Mouse (Mus musculus) liver, embryonic 11.5 days (tissue): ENCODE measurements at regions not wholly inside any gene's neighbourhood (a gene's known extent, or its start where the extent isn't known, plus 50 kb on each side); places are given as distances from the start of the nearest gene placed in this dataset.

Experiments used
- ATAC-seq: fragments of 200-750 bp; cut with Nextera tagmentation; replicated peaks from 2 replicates; pipeline ENCODE4 v1.8.0; 2017; ENCODE audit warnings: moderate number of reproducible peaks, mild to moderate bottlenecking, moderate TSS enrichment, moderate library complexity; ENCODE audit not compliant: low FRiP score
- DNase-seq: peaks from one replicate; pipeline ENCODE4 v3.0.0-alpha.2; 2017; ENCODE audit warnings: low spot score
- H3K27ac ChIP-seq: fragments of 300-500 bp; sonication (generic); 2 replicates; pipeline ENCODE4 v1.5.1; 2014; ENCODE audit warnings: mild to moderate bottlenecking, low read depth, low read length, control low read depth
- H3K27me3 ChIP-seq: fragments of 300-500 bp; sonication (generic); replicated peaks from 2 replicates; pipeline ENCODE4 v1.6.1; 2014; ENCODE audit warnings: low read length, mixed read lengths; ENCODE audit not compliant: control insufficient read depth, insufficient read depth
- H3K36me3 ChIP-seq: fragments of 300-500 bp; sonication (generic); 2 replicates; pipeline ENCODE4 v1.6.1; 2014; ENCODE audit warnings: mild to moderate bottlenecking, low read length, moderate library complexity, mixed read lengths; ENCODE audit not compliant: control insufficient read depth, insufficient read depth
- H3K4me1 ChIP-seq: fragments of 300-500 bp; sonication (generic); replicated peaks from 2 replicates; pipeline ENCODE4 v1.6.1; 2014; ENCODE audit warnings: low read length, mixed read lengths; ENCODE audit not compliant: control insufficient read depth, insufficient read depth
- H3K4me2 ChIP-seq: fragments of 300-500 bp; sonication (generic); 2 replicates; pipeline ENCODE4 v1.6.1; 2014; ENCODE audit warnings: mild to moderate bottlenecking, control low read depth, moderate library complexity
- H3K4me3 ChIP-seq: fragments of 300-500 bp; sonication (generic); 2 replicates; pipeline ENCODE4 v1.5.1; 2014; ENCODE audit warnings: low read depth, low read length, control low read depth
- H3K9ac ChIP-seq: fragments of 300-500 bp; sonication (generic); 2 replicates; pipeline ENCODE4 v1.6.1; 2014; ENCODE audit warnings: low read depth, low read length, control low read depth
- H3K9me3 ChIP-seq: fragments of 300-500 bp; sonication (generic); 2 replicates; pipeline ENCODE4 v1.6.1; 2016; ENCODE audit warnings: low read length, inconsistent platforms, mixed read lengths; ENCODE audit not compliant: control insufficient read depth
- WGBS: fragments of 180-500 bp; shearing (Covaris S2); extraction: QIAGEN DNeasy Blood & Tissue Kit; methylation state at CpG from one replicate; pipeline ENCODE4 v1.1.7; 2014; 5-methylcytosine and 5-hydroxymethylcytosine counted together

- Histone ChIP-seq H3K9ac (no peak overlapping the region), H3K4me2 (no peak overlapping the region), H3K4me3 (no peak overlapping the region), H3K9me3 (no peaks in the 10 kb centered on the region), H3K27ac (no peak overlapping the region), H3K4me1 (no peaks in the 10 kb centered on the region), H3K27me3 (no peaks in the 10 kb centered on the region), H3K36me3 (no peaks in the 10 kb centered on the region)
- 75% methylated on average over 8 of the region's 8 CpGs for WGBS
- DNase-seq (no peak), ATAC-seq (no peak)
Observed at GRCm38 (mm10) chr12:92193199-92193933, 344.4 kb upstream of the Sel1l start.

DNA sequence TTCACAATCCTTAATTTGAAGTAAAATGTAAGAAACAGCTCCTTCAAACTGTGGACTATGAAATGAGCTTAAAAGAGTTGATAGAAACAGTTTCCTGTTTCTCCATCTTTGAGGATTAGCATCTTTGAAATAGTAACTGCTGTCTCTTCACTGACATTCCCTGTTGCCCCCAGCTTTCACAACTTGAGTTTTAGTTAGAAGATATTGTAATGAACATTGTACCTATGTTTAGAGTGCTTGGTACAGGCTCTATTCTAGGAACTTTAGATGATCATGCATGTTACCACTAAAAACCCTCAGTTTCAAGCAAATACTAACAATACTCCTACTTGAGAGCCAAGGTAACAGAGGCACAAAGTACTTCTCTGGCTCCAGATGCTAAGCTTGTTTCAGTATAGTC lies 340.1 kb upstream of the Sel1l start:
- DNase-seq: no peak

DNA sequence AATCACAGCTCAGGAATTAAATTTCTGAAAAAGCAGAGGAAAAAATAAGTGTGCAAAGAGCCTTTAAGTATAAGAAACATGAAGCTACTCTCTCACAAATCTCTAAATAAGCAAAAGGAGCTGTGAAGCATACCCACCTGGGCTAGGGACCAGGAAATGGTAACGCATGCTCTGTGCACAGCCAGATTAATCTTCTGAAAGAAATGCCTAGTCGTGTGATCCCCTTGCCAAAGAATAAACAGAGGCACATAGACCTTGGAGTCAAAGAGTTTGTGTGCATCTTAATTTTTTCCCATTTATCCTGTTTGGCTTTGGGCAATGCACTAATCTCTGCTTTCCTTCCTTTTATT lies 338.2 kb upstream of the Sel1l start:
- no peak overlapping the region for H3K4me2 ChIP-seq
- H3K9me3 ChIP-seq: no peaks in the 10 kb centered on the region
- no peaks in the 10 kb centered on the region for H3K36me3 ChIP-seq
- H3K27ac ChIP-seq: no peak overlapping the region
- H3K4me3 ChIP-seq: no peak overlapping the region
- 75% methylated on average over 2 of the region's 2 CpGs for WGBS
- DNase-seq (no peak), ATAC-seq (no peak)
- H3K4me1 ChIP-seq: no peaks in the 10 kb centered on the region
- no peaks in the 10 kb centered on the region for H3K27me3 ChIP-seq
- H3K9ac ChIP-seq: no peak overlapping the region

More for the DNA sequence above, 340.1 kb upstream of the Sel1l start:
- Histone ChIP-seq H3K27me3 (no peaks in the 10 kb centered on the region), H3K4me2 (no peak overlapping the region), H3K36me3 (no peaks in the 10 kb centered on the region), H3K9ac (no peak overlapping the region), H3K9me3 (no peaks in the 10 kb centered on the region), H3K4me3 (no peak overlapping the region), H3K4me1 (no peaks in the 10 kb centered on the region), H3K27ac (no peak overlapping the region)
- no peak for ATAC-seq

- Histone ChIP-seq H3K27ac (no peak overlapping the region), H3K9me3 (no peaks in the 10 kb centered on the region), H3K4me1 (no peaks in the 10 kb centered on the region), H3K4me2 (no peak overlapping the region), H3K36me3 (no peaks in the 10 kb centered on the region), H3K9ac (no peak overlapping the region), H3K4me3 (no peak overlapping the region), H3K27me3 (no peaks in the 10 kb centered on the region)
- ATAC-seq: no peak
- no peak for DNase-seq
- 71% methylated on average over 6 of the region's 6 CpGs for WGBS
Observed at GRCm38 (mm10) chr12:92186448-92187132, 337.6 kb upstream of the Sel1l start.

DNA sequence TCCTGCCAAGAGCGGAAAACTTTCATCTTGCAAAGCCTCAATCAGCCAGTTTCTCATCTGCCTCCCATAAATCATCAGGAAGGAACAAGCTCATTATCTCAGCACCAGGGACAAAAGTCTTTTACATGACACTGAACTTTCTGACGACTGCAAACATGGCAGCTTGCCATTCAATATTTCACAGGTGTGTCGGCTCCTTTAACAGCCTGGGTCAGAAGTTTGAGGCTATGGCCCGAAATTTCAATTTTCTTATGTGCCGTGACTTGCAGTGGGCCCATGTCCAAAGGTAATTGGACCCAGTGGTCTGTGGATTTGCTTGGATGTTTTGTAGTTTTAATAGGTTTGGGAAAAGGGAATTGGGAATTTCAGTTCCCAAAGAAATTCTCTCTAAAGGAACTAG lies 330.3 kb upstream of the Sel1l start:
- Histone ChIP-seq H3K9me3 (no peaks in the 10 kb centered on the region), H3K9ac (no peak overlapping the region), H3K36me3 (no peaks in the 10 kb centered on the region), H3K27me3 (no peaks in the 10 kb centered on the region), H3K4me3 (no peak overlapping the region), H3K4me2 (no peak overlapping the region), H3K4me1 (no peaks in the 10 kb centered on the region), H3K27ac (no peak overlapping the region)
- WGBS: 69% methylated on average over 5 of the region's 5 CpGs
- DNase-seq (no peak), ATAC-seq (no peak)

DNA sequence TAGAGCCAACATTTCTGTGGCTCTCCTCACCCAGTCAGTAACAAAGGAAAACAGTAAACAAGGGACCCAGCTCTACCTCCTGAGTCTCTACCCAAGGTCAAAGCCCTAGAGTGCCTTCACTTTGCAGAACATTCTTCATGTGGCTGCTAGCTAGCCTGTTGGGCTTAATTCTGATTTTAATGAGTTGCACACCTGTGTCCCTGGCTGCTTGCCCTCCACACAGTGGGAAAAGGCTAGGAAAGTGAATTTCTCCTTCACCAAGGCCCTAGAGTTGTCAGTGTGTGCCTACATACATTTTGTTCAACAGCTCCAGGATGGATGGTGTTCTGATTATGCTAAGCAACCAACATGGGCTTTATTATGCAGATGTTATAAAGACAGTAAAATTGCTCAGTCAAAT lies 307.8 kb upstream of the Sel1l start:
- H3K4me2 ChIP-seq: no peak overlapping the region
- H3K9ac ChIP-seq: no peak overlapping the region
- no peak for DNase-seq
- H3K4me1 ChIP-seq: no peaks in the 10 kb centered on the region
- H3K9me3 ChIP-seq: no peaks in the 10 kb centered on the region
- ATAC-seq: no peak
- H3K27me3 ChIP-seq: no peaks in the 10 kb centered on the region
- no peaks in the 10 kb centered on the region for H3K36me3 ChIP-seq
- no peak overlapping the region for H3K27ac ChIP-seq
- no peak overlapping the region for H3K4me3 ChIP-seq

- Histone ChIP-seq H3K4me1 (no peaks in the 10 kb centered on the region), H3K36me3 (no peaks in the 10 kb centered on the region), H3K4me3 (no peak overlapping the region), H3K4me2 (no peak overlapping the region), H3K9ac (no peak overlapping the region), H3K27ac (no peak overlapping the region), H3K27me3 (no peaks in the 10 kb centered on the region), H3K9me3 (no peaks in the 10 kb centered on the region)
- 75% methylated on average over 2 of the region's 2 CpGs for WGBS
- DNase-seq: no peak
- no peak for ATAC-seq
Observed at GRCm38 (mm10) chr12:92152922-92153235, 303.9 kb upstream of the Sel1l start.

DNA sequence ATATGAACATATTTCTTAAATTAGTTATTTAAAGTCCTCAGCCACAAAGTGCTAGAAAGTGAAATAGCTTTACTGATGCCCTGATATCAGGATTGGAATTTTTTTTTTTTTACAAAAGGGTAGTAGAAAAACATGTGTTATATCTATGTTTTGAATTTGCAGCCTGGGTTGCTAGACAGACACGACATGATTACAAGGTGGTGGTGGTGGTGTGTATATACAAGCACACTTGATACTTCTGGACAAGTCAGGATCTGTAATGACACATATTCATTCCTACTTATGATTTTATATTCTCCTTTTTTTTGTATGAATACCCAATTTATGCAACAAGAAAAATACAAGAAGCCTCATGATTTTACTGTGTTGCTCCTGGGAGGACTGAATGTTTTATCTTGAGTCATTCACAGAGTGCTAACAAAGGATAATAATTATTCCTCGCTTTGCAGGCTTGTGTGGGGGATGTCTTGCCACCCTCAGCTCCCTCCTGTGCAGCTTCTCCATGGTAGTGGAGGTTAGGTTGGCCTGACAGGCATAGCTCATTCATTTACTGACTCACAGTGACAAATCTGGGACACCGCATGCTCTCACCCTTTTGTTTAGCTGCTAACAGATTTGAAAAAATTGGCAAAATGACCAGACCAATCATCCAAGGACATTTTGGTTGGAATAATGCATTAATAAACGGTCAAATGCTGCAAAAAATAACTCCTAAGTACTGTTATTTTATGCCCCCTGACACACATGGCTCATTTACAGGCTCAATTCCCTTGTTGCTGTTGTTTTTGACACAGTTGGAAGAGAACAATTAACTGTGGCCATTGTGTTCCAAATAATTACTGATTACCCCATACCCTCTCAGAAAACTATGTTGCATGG lies 303.3 kb upstream of the Sel1l start:
- H3K4me1 ChIP-seq: no peaks in the 10 kb centered on the region
- H3K9ac ChIP-seq: no peak overlapping the region
- no peaks in the 10 kb centered on the region for H3K27me3 ChIP-seq
- DNase-seq (no peak), ATAC-seq (no peak)
- no peak overlapping the region for H3K4me2 ChIP-seq
- no peak overlapping the region for H3K4me3 ChIP-seq
- H3K9me3 ChIP-seq: no peaks in the 10 kb centered on the region
- no peaks in the 10 kb centered on the region for H3K36me3 ChIP-seq
- WGBS: 60% methylated on average over 4 of the region's 4 CpGs
- no peak overlapping the region for H3K27ac ChIP-seq
